Mouse (Mus musculus): ENCODE measurements around the gene Hddc3.
"Not testable (repeated sequence)": the region's sequence is repeated elsewhere in the genome, so short reads cannot be mapped to it uniquely, and the experiment has no call there.

The Hddc3 gene

GRCm38 (mm10) chr7:80342858-80343257, at the start of gene Hddc3:
Gene Hddc3 (plus strand): TSS chr7:80343104.
- peak; percentile 99 for DNase-seq

GRCm38 (mm10) chr7:80294062-80294763, 48.7 kb upstream of the Hddc3 start, which contains the start of gene Prc1:
Gene Prc1 (plus strand): TSS chr7:80294450.
- peak; percentile 100 for DNase-seq

- DNase-seq = peak; percentile 85
Measured at GRCm38 (mm10) chr7:80294764-80295648, 47.9 kb upstream of the Hddc3 start.

GRCm38 (mm10) chr7:80296462-80296861, 46.4 kb upstream of the Hddc3 start:
- peak; percentile 88 for DNase-seq

- peak; percentile 49 for DNase-seq
Measured at GRCm38 (mm10) chr7:80297041-80297440, 45.9 kb upstream of the Hddc3 start.

GRCm38 (mm10) chr7:80298754-80299153, 44.1 kb upstream of the Hddc3 start:
- DNase-seq = peak; percentile 51

GRCm38 (mm10) chr7:80299568-80299967, 43.3 kb upstream of the Hddc3 start:
- DNase-seq = peak; percentile 84

- DNase-seq = peak; percentile 68
Measured at GRCm38 (mm10) chr7:80301522-80301921, 41.4 kb upstream of the Hddc3 start.

GRCm38 (mm10) chr7:80307766-80308165, 35.1 kb upstream of the Hddc3 start:
- no peak for DNase-seq

GRCm38 (mm10) chr7:80310771-80311170, 32.1 kb upstream of the Hddc3 start:
- DNase-seq = peak; percentile 80

- peak; percentile 74 for DNase-seq
Measured at GRCm38 (mm10) chr7:80315733-80316132, 27.2 kb upstream of the Hddc3 start.

- peak; percentile 80 for DNase-seq
Measured at GRCm38 (mm10) chr7:80317439-80318115, 25.3 kb upstream of the Hddc3 start.

GRCm38 (mm10) chr7:80318670-80319069, 24.2 kb upstream of the Hddc3 start:
- DNase-seq = no peak

- DNase-seq = peak; percentile 88
Measured at GRCm38 (mm10) chr7:80319846-80320496, 22.9 kb upstream of the Hddc3 start.

- peak; percentile 90 for DNase-seq
Measured at GRCm38 (mm10) chr7:80323336-80323735, 19.6 kb upstream of the Hddc3 start.

GRCm38 (mm10) chr7:80324043-80324815, 18.7 kb upstream of the Hddc3 start, which contains the start of gene Rccd1:
Gene Rccd1 (minus strand): TSS chr7:80324454.
- DNase-seq = peak; percentile 100

- not testable (repeated sequence) for DNase-seq
Measured at GRCm38 (mm10) chr7:80324816-80325119, 18.1 kb upstream of the Hddc3 start.

- DNase-seq = peak; percentile 92
Measured at GRCm38 (mm10) chr7:80325292-80325868, 17.5 kb upstream of the Hddc3 start.

GRCm38 (mm10) chr7:80326076-80326475, 16.8 kb upstream of the Hddc3 start:
- DNase-seq = peak; percentile 95

- no peak for DNase-seq
Measured at GRCm38 (mm10) chr7:80330278-80330677, 12.6 kb upstream of the Hddc3 start.

GRCm38 (mm10) chr7:80331433-80331832, 11.5 kb upstream of the Hddc3 start:
- DNase-seq = peak; percentile 88

GRCm38 (mm10) chr7:80334848-80335247, 8.1 kb upstream of the Hddc3 start:
- no peak for DNase-seq

All from heart, adult 11 months (tissue).